Mouse (Mus musculus) spleen, adult 2 months (tissue): ENCODE data around the gene Nudt6.

Experiments used
- CTCF ChIP-seq: fragments of 200-500 bp; IDR thresholded peaks from 2 replicates; pipeline ENCODE4 v1.5.1; 2011; ENCODE audit warnings: mild to moderate bottlenecking, inconsistent platforms; ENCODE audit not compliant: insufficient read depth, insufficient read length, insufficient replicate concordance; ENCODE audit errors: extremely low read depth
- POLR2A ChIP-seq: fragments of 200-500 bp; IDR thresholded peaks from 2 replicates; pipeline ENCODE4 v1.6.1; 2011; ENCODE audit warnings: low read depth, low read length, inconsistent platforms

DNA sequence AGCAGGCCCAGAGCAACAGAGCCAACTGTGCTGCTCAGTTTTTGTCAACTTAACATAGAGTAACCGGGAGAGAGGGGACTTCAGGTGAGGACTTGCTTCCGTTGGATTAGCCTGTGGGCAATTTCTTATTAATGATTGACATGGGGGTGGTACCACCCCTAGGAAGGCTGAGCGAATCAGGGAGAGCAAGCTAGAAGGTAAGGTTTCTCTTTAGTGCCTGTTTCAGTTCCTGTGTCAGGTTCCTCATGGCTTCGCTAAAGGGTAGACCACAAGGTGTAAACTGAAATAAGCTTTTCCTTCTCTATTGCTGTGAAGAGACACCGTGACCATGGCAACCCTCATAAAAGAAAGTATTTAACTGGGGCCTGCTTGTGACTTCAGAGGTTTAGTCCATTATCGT, 32.7 kb downstream of the Nudt6 start:
- TF ChIP-seq CTCF (no peak), POLR2A (no peak)
